Mouse (Mus musculus) right cerebral cortex, postnatal 36 days (tissue): ENCODE results near the gene Aagab.

ENCODE experiments used
- DNase-seq, 2 experiments: peaks; one replicate each; pipeline ENCODE4 v3.0.0; 2022; ENCODE audit warnings: low spot score in 2 of 2, mixed read lengths in 1 of 2

Aagab gene

GRCm38 (mm10) chr9:63647581-63648519 lies 45.4 kb downstream of the Aagab start:
- DNase-seq = no peak

- DNase-seq = no peak
Observed at GRCm38 (mm10) chr9:63648520-63648918, 46.1 kb downstream of the Aagab start.

- no peak for DNase-seq
Observed at GRCm38 (mm10) chr9:63649841-63650545, 47.5 kb downstream of the Aagab start.

GRCm38 (mm10) chr9:63650905-63651304 lies 48.4 kb downstream of the Aagab start:
- no peak for DNase-seq

GRCm38 (mm10) chr9:63651594-63651993 lies 49.1 kb downstream of the Aagab start:
- no peak for DNase-seq

- no peak for DNase-seq
Observed at GRCm38 (mm10) chr9:63653666-63654065, 51.2 kb downstream of the Aagab start.

- no peak for DNase-seq
Observed at GRCm38 (mm10) chr9:63654575-63654974, 52.1 kb downstream of the Aagab start.

GRCm38 (mm10) chr9:63655092-63655491 lies 52.6 kb downstream of the Aagab start:
- no peak for DNase-seq

GRCm38 (mm10) chr9:63657167-63657566 lies 54.7 kb downstream of the Aagab start:
- DNase-seq = no peak

- DNase-seq = no peak
Observed at GRCm38 (mm10) chr9:63658436-63658835, 56.0 kb downstream of the Aagab start.

- no peak for DNase-seq
Observed at GRCm38 (mm10) chr9:63658970-63659371, 56.5 kb downstream of the Aagab start.

- DNase-seq = no peak
Observed at GRCm38 (mm10) chr9:63660061-63660460, 57.6 kb downstream of the Aagab start.

- DNase-seq = no peak
Observed at GRCm38 (mm10) chr9:63660691-63661090, 58.2 kb downstream of the Aagab start.

GRCm38 (mm10) chr9:63662759-63663158 lies 60.3 kb downstream of the Aagab start:
- no peak for DNase-seq

GRCm38 (mm10) chr9:63663222-63663621 lies 60.8 kb downstream of the Aagab start:
- DNase-seq = no peak

GRCm38 (mm10) chr9:63664300-63664745 lies 61.9 kb downstream of the Aagab start:
- DNase-seq = no peak

GRCm38 (mm10) chr9:63664792-63665646 lies 62.6 kb downstream of the Aagab start:
- no peak for DNase-seq

- no peak for DNase-seq
Observed at GRCm38 (mm10) chr9:63666612-63667372, 64.3 kb downstream of the Aagab start.

GRCm38 (mm10) chr9:63667373-63667724 lies 64.9 kb downstream of the Aagab start:
- DNase-seq = no peak

- DNase-seq = no peak
Observed at GRCm38 (mm10) chr9:63668621-63669020, 66.2 kb downstream of the Aagab start.

GRCm38 (mm10) chr9:63669816-63670215 lies 67.4 kb downstream of the Aagab start:
- no peak for DNase-seq
